Mouse (Mus musculus) spleen, postnatal 36 days (tissue): ENCODE results near the gene Arhgap15.
A peak's percentile ranks its signal among the peaks of the same experiment; 100 is the strongest.

ENCODE experiments used
- DNase-seq, 2 experiments: peaks; one replicate each; pipeline ENCODE4 v3.0.0; 2022; ENCODE audit warnings: low spot score in 2 of 2, mixed read lengths in 1 of 2

Arhgap15 gene

GRCm38 (mm10) chr2:44029865-44030264, 281.2 kb downstream of the Arhgap15 start:
- DNase-seq: no peak

GRCm38 (mm10) chr2:44039522-44040203, 291.0 kb downstream of the Arhgap15 start:
- DNase-seq: no peak

GRCm38 (mm10) chr2:44044088-44044487, 295.5 kb downstream of the Arhgap15 start:
- no peak for DNase-seq

- no peak for DNase-seq
Observed at GRCm38 (mm10) chr2:44044634-44045033, 296.0 kb downstream of the Arhgap15 start.

- DNase-seq: no peak
Observed at GRCm38 (mm10) chr2:44045231-44045630, 296.6 kb downstream of the Arhgap15 start.

- no peak for DNase-seq
Observed at GRCm38 (mm10) chr2:44060306-44060705, 311.7 kb downstream of the Arhgap15 start.

GRCm38 (mm10) chr2:44060716-44061115, 312.1 kb downstream of the Arhgap15 start:
- DNase-seq: no peak

- no peak for DNase-seq
Observed at GRCm38 (mm10) chr2:44065067-44065466, 316.4 kb downstream of the Arhgap15 start.

GRCm38 (mm10) chr2:44068151-44068840, 319.7 kb downstream of the Arhgap15 start:
- DNase-seq: no peak

GRCm38 (mm10) chr2:44068906-44069305, 320.3 kb downstream of the Arhgap15 start:
- no peak for DNase-seq

GRCm38 (mm10) chr2:44076570-44076969, 327.9 kb downstream of the Arhgap15 start:
- DNase-seq: no peak

- DNase-seq: no peak
Observed at GRCm38 (mm10) chr2:44080530-44080929, 331.9 kb downstream of the Arhgap15 start.

- no peak for DNase-seq
Observed at GRCm38 (mm10) chr2:44081241-44081640, 332.6 kb downstream of the Arhgap15 start.

GRCm38 (mm10) chr2:44084471-44084870, 335.8 kb downstream of the Arhgap15 start:
- DNase-seq: no peak

GRCm38 (mm10) chr2:44086403-44087056, 337.9 kb downstream of the Arhgap15 start:
- DNase-seq: no peak

GRCm38 (mm10) chr2:44098552-44098951, 349.9 kb downstream of the Arhgap15 start:
- no peak for DNase-seq

GRCm38 (mm10) chr2:44102351-44102750, 353.7 kb downstream of the Arhgap15 start:
- DNase-seq: no peak

- no peak for DNase-seq
Observed at GRCm38 (mm10) chr2:44103321-44103720, 354.7 kb downstream of the Arhgap15 start.

GRCm38 (mm10) chr2:44103742-44104141, 355.1 kb downstream of the Arhgap15 start:
- DNase-seq: no peak

- peak in 1 of 2 experiments; percentile 4 for DNase-seq
Observed at GRCm38 (mm10) chr2:44104282-44105197, 355.9 kb downstream of the Arhgap15 start.

- DNase-seq: no peak
Observed at GRCm38 (mm10) chr2:44105198-44105555, 356.6 kb downstream of the Arhgap15 start.

GRCm38 (mm10) chr2:44106359-44106758, 357.7 kb downstream of the Arhgap15 start:
- DNase-seq: no peak
